ENCODE assay signal across 14 mouse cellular contexts in the genomic region with DNA sequence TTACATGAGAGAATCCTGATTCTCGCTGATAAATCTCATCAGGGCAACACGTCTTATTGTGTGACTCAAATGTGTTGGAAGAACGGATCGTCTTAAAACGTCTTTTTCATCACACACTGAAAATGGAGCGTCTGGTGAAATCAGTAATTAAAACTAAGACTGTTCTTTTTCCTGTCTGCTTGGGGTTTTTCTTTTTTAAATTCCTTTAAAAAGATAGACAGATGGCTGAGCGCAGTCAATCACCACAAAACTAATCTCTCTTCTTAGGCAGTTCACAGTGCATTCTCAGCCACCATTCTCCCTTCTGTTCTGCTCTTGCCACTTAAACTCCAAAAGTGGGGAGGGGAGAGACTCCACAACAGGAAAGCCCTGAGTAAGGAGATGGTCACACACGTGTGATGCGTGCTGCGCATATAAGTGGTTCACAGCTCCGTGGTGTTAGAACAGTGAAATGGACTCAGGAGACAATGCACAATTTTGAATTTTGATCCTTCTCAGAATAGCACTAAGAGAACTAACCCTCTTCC.
"Had no signal": no experiment of that assay in that cellular context is flagged by ENCODE, and none has a peak within 500 bp of the region (broad histone marks: within the 10 kb centered on the region; RNA-seq: fewer than 3 reads in every experiment).

No protein-coding gene starts in this region.

- H3K27ac ChIP-seq: kidney, postnatal 0 days; limb, embryonic 13.5 days; liver, embryonic 14.5 days; midbrain, embryonic 12.5 days; stomach, postnatal 0 days had no signal

- H3K36me3 ChIP-seq: midbrain, embryonic 12.5 days had no signal

- H3K4me2 ChIP-seq: limb, embryonic 13.5 days; midbrain, embryonic 12.5 days had no signal

- H3K27me3 ChIP-seq: limb, embryonic 13.5 days had no signal

- H3K9ac ChIP-seq: limb, embryonic 13.5 days; liver, embryonic 14.5 days; midbrain, embryonic 12.5 days had no signal

- H3K9me3 ChIP-seq: limb, embryonic 13.5 days had no signal

- DNase-seq: kidney, adult 9 months; kidney, postnatal 36 days; layer of hippocampus, adult 9-11 months; layer of hippocampus, postnatal 36 days; lung, adult 18-20 months; right cerebral cortex, postnatal 25 days; thymus, adult 18-20 months; thymus, postnatal 14 days had no signal

- ATAC-seq: midbrain, embryonic 16.5 days had no signal

- H3K4me3 ChIP-seq: limb, embryonic 13.5 days; midbrain, embryonic 12.5 days had no signal
